ENCODE assay signal across 27 mouse cellular contexts in the genomic region with DNA sequence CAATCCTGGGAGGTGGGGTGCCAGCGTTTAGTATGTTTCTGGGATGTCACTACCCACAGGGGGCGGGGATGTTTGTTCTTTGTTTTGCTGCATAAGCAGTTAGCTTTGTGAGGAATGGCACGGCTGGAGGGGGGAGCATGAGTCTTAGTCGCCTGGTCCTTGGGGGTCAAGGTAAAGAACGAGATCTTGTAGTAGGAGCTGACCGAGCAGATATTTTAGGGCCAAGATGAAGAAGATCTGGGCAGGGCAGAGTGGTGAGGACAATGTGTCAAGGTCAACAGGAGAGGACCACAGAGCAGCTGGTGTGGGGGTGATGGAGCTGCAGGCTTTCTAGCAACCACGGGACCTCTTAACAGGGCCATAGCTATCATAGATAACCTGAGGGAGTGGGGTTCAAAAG. TPM values are rescaled to one million over a fixed set of nuclear protein-coding genes. Genes with fewer than 3 reads are reported as not detected.
DNase-seq lines count a peak whose midpoint lies in the region; TF ChIP-seq lines count a peak whose summit lies in the region.
"Had no signal": no experiment of that assay in that cellular context is flagged by ENCODE, and none has a peak within 500 bp of the region (broad histone marks: within the 10 kb centered on the region; RNA-seq: fewer than 3 reads in every experiment).

No protein-coding gene starts in this region.

- H3K4me3 ChIP-seq in cerebellum, adult 2 months (replicated peaks; ENCODE audit: insufficient read depth, low read depth, low read length) = no peak overlapping the region
- H3K4me3 ChIP-seq: embryonic facial prominence, embryonic 10.5 days; embryonic facial prominence, embryonic 13.5 days; erythroblast, embryonic 14.5 days; forebrain, embryonic 12.5 days; forebrain, embryonic 15.5 days; heart, embryonic 12.5 days; heart, embryonic 15.5 days had no signal

- H3K27ac ChIP-seq in cerebellum, adult 2 months (ENCODE audit: insufficient read depth, low read length) = peak overlapping the region; percentile 76
- H3K27ac ChIP-seq: embryonic facial prominence, embryonic 10.5 days; embryonic facial prominence, embryonic 13.5 days; forebrain, embryonic 12.5 days; forebrain, embryonic 15.5 days; heart, embryonic 15.5 days; hindbrain, embryonic 14.5 days; hindbrain, postnatal 0 days had no signal

- peaks cover 57% of the 10 kb centered on the region for H3K4me1 ChIP-seq in cerebellum, adult 2 months (ENCODE audit: control insufficient read depth, insufficient read depth, low read length)

- no peak for TF ChIP-seq POLR2A in cerebellum, adult 2 months (IDR thresholded peaks at IDR 0.05; ENCODE audit: borderline replicate concordance, insufficient read depth, low read length)

- H3K27me3 ChIP-seq in cerebellum, adult 2 months (ENCODE audit: control insufficient read depth, insufficient read depth, low read length) = no peaks in the 10 kb centered on the region

- WGBS in cerebellum, adult 2 months = 35% methylated on average over 7 of the region's 7 CpGs

- DNase-seq in cerebellum, adult 2 months = peak in 1 of 2 experiments; percentile 29
- DNase-seq in cerebellum, adult 9-10 months = no peak
- DNase-seq in heart, adult 11 months = peak; percentile 87
- DNase-seq in heart, postnatal 4 days = no peak
- DNase-seq in cerebellum, postnatal 25 days = peak; percentile 36 to 37
- DNase-seq in urinary bladder, adult 18-20 months (ENCODE audit: low spot score in 2 of 2) = no peak
- DNase-seq: adrenal gland, adult 2 months; adrenal gland, postnatal 14 days; embryo, embryonic 11 days; gastrocnemius, postnatal 10 days; gastrocnemius, postnatal 36 days; heart, postnatal 10 days; heart, postnatal 36 days; kidney, adult 18-20 months had no signal

- TF ChIP-seq CTCF in cerebellum, adult 2 months (IDR thresholded peaks at IDR 0.05; ENCODE audit: borderline replicate concordance, insufficient read depth, low read depth, low read length) = no peak

RNA-seq across cellular contexts. Expression of gene Shank3, which starts 28.0 kb away (rescaled TPM):
- polyA plus RNA-seq in cerebellum, adult 2 months (2012; rRNA removed) = 84.7 and 97.2 TPM in 2 replicates
- total RNA-seq in heart, postnatal 4 days (2021) = 10 to 100 TPM; 70.0 to 73.7 TPM
- polyA plus RNA-seq: CD4-positive, CD25-positive, alpha-beta regulatory T cell, adult 4 months; inflammation-experienced regulatory T-cells, adult 6 months had no signal

RNA-seq across cellular contexts. Expression of gene Acr, which starts 40.7 kb away (rescaled TPM):
- 2.4 and 2.6 TPM in 2 replicates for polyA plus RNA-seq in cerebellum, adult 2 months (2012; rRNA removed)
- 1 to 10 TPM in 1 of 2 experiments, under 1 TPM in 1; 0.76 to 1.3 TPM for total RNA-seq in heart, postnatal 4 days (2021)
- total RNA-seq: MEL had no signal
- polyA plus RNA-seq: C2C12; CD4-positive, CD25-positive, alpha-beta regulatory T cell, adult 4 months; embryonic facial prominence, embryonic 10.5 days; erythroblast, embryonic 14.5 days; inflammation-experienced regulatory T-cells, adult 6 months had no signal

RNA-seq across cellular contexts. Expression of gene Arsa, which starts 50.2 kb away (rescaled TPM):
- 39.2 and 40.9 TPM in 2 replicates for polyA plus RNA-seq in cerebellum, adult 2 months (2012; rRNA removed)
- 10 to 100 TPM; 12.0 to 14.6 TPM for total RNA-seq in heart, postnatal 4 days (2021)

Comparison
In these comparisons a context has a peak if more than half of its experiments do, and no peak if none do; other contexts are left out.
1. DNase-seq: peak in heart, adult 11 months (single experiment) and cerebellum, postnatal 25 days (2 of 2); none in cerebellum, adult 9-10 months (single experiment), heart, postnatal 4 days (single experiment) and urinary bladder, adult 18-20 months (0 of 2).